Mouse (Mus musculus) left cerebral cortex, adult 9 months (tissue): ENCODE data around the gene Babam2.

Experiments
- DNase-seq, 2 experiments: peaks; one replicate each; pipeline ENCODE4 v3.0.0; 2022; ENCODE audit warnings: low spot score in 2 of 2

Gene Babam2

DNA sequence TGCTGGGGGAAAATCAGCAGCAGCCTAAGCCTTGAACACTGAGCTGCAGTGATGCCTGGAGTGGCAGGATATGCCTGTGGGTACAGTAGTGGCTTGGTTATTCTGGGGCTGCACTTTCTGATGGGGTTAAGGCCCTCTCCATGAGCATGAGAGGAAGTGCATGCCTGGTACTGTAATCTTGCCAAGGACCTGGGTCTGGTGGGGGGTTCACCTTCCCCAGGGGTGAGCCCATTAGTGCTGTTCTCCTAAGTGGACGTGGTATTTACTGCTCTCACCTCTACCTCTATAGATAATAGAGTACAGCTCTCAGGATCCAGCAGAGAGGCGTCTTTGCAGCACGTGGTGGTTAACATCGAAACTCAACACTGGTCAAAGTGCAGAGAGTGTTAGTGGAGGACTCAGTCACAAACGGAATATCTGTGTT lies 16.4 kb downstream of the Babam2 start:
- DNase-seq: no peak

DNA sequence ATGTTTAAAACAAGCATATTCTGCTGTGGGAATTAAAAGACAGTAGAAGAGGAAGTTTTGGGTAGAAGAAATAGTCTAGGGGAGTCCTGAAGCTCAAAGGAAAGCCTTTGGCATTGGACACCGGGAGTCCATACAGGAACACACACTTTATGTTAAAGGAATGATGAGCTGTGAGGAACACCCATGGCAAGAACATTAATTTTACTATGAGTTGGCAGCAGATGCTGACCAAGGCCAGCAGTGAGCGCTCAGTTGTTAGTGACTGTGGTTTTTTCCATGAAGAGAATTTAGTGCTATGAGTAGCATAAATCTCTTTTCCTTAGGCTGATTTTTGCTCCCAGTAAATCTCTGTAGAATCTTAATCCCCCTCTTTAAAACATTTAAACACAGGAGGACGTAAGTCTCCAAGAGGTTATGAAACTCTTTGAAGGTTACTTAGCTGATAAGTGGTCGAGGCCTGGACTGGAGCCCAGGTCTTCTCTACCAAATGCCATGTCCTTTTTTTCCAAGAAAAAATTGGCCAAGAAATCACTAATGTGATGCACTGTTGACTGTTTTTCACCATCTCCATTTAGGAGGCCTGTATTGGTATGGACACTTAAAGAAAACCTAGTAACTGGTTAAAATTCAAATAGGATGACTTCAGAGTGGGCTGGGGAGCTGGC lies 18.1 kb downstream of the Babam2 start:
- DNase-seq: no peak

GRCm38 (mm10) chr5:31724519-31724918 lies 27.0 kb downstream of the Babam2 start:
- DNase-seq: no peak

- no peak for DNase-seq
These were observed 28.4 kb downstream of the Babam2 start for GRCm38 (mm10) chr5:31725885-31726284.

GRCm38 (mm10) chr5:31727456-31727855 lies 30.0 kb downstream of the Babam2 start:
- no peak for DNase-seq

DNA sequence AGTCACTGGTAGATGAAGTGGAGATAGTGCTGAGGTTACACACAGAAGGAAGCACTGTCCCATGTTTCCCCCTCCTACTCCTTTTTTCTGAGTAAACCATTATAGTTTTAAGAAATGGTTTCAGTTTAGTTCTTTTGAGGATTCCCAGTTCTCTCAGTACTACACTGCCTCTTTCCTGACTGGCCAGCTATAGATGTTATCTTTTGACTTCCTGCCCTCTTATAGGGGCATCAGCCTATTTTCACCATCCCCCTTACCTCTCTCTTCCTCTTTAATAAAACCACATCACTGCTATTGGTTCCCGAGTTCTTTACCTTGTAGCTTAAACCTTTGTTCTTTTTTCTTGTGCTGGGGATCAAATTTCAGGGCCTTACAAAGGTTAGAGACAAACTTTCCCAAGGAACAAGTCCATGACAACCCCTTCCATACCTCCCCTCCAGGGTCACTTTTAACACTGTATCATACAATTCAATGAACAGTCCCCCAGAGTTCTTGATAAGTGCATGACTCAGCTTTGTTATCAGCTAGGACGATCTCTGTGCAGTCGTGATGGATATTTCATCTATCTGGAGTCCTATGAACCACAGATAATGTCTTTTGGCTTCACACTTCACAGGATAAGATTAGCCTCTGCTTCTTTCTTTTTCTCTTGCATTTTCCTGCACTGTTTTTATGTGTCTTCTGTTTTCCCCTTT lies 35.3 kb downstream of the Babam2 start:
- no peak for DNase-seq

- no peak for DNase-seq
These were observed 44.4 kb downstream of the Babam2 start for GRCm38 (mm10) chr5:31741931-31742330.

DNA sequence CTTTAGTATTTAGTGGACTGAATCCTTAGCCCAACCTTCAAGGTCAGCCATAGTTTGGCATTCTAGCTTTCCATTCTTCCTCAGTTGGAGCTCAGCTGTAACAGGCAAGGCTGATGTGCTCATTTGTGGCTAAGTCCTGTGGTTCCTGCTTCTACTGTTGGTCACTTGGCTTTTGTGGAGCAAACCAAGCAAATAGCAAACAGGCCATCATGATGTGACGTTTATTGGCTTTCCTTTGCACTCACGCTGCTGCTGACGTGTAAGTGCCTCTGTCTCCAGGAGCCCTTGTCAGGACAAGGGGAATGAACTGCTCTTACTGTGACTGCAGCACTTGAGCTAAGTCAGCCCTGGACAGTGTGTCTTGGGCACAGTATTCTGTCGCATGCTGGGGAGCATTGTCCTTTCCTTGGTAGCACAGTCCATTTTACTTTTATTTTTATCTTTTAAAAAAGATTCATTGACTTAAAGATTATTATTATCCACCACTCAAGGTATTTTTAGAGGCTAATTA lies 45.1 kb downstream of the Babam2 start:
- DNase-seq: no peak

GRCm38 (mm10) chr5:31749401-31749800 lies 51.9 kb downstream of the Babam2 start:
- DNase-seq: no peak

DNA sequence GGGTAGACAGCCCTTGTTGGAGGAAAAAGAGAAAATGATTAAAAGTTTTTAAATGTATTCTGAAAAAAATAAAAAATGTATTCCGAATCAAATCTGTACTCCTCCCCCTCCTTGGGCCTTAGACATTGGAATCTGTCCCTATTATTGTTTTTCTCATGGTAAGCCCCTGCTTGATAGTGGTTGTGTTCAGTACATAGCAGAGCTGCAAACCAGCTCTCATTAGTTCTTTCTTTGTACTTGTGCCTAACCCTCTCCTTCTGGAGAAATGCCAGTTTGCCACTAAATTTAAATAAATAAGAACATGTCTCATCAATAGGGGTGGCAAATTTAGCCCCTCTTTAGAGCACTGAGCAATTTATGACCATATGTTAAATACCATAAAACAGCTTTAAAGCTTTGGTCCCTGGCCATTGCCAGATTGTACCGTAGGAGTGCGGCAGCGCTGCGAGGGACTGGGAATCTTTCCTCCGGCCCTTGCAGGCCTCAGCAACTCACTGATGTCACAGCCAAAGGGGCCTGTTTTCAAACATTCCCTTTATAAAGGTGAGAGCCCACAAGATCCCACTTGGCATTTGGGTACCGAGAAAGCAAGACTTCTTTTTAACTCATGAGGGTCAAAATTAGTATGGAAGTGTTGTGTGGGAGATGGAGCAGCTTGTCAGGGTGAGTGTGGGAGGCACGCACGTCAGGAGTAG lies 52.9 kb downstream of the Babam2 start:
- DNase-seq: peak; percentile 57 to 79

- peak in 1 of 2 experiments; percentile 22 for DNase-seq
These were observed 53.5 kb downstream of the Babam2 start for GRCm38 (mm10) chr5:31750955-31751354.

GRCm38 (mm10) chr5:31754634-31755033 lies 57.1 kb downstream of the Babam2 start:
- DNase-seq: no peak

- no peak for DNase-seq
These were observed 57.8 kb downstream of the Babam2 start for GRCm38 (mm10) chr5:31755255-31755654.

- DNase-seq: no peak
These were observed 61.0 kb downstream of the Babam2 start for GRCm38 (mm10) chr5:31758310-31759091.

DNA sequence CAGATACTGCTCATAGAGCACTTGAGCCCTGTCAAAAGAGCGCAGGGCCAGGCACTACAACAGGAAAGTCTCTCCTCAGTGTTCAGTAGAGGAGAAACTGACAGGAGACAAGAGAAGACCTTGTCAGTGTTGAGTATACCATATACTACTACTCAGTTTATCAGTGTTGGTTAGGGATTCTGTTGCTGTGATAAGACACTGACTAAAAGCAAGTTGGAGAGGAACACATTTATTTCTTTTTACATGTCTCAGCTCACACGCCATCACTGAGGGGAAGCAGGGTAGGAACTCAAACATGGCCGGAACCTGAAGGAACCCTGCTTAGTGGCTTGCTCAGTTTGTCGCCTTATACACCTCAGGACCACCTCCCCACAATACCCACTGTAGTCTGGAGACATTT lies 64.4 kb downstream of the Babam2 start:
- no peak for DNase-seq

DNA sequence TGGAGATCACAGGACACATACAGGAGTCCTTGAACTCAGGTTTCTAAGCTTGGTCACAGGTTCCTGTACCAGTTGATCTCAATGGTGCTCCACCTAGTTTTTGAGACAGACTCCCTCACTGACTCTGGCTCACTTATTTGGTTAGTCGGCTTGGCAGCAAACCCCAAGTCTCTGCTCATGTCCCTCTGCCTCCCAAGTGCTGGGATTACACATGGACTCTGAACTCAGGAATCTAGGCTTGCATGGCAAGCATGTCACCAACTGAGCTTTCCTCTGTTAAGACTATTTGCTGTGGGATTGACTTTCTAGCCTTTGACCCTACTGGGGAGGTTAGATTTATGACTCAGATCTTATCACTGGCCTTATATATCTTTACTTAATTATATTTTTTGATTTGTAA lies 65.3 kb downstream of the Babam2 start:
- DNase-seq: no peak

DNA sequence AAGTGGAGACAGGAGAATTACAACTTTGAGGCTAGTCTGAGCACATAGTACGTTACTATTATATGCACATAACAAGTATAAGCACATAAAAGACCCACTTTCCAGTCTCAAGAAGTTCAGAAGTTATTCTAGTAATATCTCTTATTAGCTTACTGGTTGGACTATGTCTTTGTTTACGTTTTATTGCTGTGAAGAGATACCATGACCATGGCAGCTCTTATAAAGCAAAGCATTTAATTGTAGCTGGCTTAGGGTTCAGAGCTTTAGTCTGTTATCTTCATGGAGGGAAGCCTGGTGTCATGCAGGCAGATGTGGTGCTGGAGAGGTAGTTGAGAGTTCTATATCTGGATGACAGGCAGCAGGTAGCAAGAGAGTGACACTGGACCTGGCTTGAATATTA lies 68.3 kb downstream of the Babam2 start:
- no peak for DNase-seq

DNA sequence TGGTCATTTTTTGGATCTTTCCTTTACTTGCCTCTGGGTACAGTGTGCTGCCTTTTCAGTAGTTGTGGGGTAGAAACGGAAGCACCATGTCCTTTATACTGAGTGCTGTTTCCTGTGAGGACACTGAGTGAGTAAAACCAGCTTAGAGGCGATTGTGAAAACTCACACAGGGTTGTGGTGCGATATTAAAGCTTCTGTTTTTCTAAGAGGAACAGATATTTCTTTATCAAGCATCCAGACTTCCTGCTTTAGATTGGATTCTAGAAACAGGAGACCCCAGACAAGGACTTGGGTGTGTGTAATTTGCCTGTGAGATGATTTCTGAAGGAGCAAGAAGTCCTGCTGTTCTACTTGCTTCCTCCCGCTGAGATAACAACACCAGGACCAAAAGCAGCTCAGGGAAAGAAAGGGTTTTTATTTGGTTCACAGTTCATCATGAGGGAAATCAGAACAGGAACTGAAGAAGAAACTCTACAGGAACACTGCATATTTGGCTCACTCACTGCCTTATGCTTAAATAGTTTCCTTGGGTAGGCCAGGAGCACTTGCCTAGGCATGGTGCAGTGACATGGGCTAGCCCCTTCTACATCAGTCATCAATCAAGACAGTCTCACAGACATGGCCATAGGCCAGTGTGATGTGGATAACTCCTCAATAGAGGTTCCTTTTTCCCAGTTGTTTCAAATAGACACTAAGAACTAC lies 69.5 kb downstream of the Babam2 start:
- no peak for DNase-seq

DNA sequence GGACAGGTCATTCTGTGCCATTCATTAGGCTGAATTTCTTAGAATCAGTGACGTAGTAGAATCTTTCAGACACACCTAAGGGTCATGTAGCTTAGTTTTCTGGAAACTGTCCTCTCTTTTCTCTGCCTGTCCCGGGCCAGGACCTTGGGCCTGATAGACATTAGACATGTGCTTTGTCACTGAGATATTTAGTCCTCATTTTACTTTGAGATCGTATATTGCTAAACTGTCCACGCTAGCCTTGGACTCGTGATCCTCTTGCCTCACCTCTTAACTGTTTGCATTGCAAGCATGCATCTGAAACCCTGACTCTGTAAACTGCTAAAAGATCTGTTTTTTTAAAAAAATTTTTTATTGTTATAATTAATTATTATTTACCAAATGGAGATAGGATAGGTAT lies 74.0 kb downstream of the Babam2 start:
- DNase-seq: no peak

GRCm38 (mm10) chr5:31771921-31772320 lies 74.4 kb downstream of the Babam2 start:
- DNase-seq: no peak

DNA sequence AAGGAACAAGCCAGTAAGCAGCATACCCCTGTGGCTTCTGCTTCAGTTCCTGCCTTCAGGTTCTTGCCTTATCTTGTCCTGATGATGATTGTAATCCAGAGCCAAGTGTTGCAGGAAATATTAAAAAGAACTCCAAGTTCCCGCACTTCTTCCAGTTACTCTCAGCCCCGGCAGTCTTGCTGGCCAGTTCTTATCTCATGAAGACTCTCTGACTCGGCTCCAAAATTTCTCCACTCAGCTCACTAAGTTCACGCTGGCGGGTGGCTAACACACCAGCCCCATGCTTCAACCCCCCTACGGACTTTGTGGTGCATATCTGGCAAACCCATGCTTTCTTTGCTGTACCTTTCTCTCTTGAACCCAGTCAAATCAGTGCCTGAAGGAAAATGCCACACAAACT lies 77.5 kb downstream of the Babam2 start:
- no peak for DNase-seq
